Mouse (Mus musculus) layer of hippocampus, adult 6 months (tissue): ENCODE results near the gene Ppp1r3e. TPM values are rescaled to one million over a fixed set of nuclear protein-coding genes. Genes with fewer than 3 reads are reported as not detected.

Experiments
- long read RNA-seq, 2 experiments: library from polyadenylated mRNA; unstranded; transcript quantifications; one replicate each; pipeline ENCODE4 v2.0.0; 2019 to 2020
- polyA plus RNA-seq: library from polyadenylated mRNA; unstranded; fragments of <200 nt; fragmentation: Nextera tagmentation; gene quantifications from 2 replicates; pipeline ENCODE4 v1.2.3, GENCODE M21; 2021

Ppp1r3e gene
- 5.0 and 6.8 TPM in 2 replicates for polyA plus RNA-seq
- long read RNA-seq, experiment 1, transcript Ppp1r3e-203 (1 exons, 644 nt) = major isoform, 5 of 9 reads
- long read RNA-seq, experiment 1, partial matches to known transcripts = 0 of 9 reads
- long read RNA-seq, experiment 1, other reads (novel, unspliced or antisense) = 0 of 9 reads
- long read RNA-seq, experiment 2, partial matches to known transcripts = 0 of 3 reads
- long read RNA-seq, experiment 2, other reads (novel, unspliced or antisense) = 0 of 3 reads

GRCm38 (mm10) chr14:54877048-54877715 is at the start of gene Ppp1r3e:
TSS of gene Ppp1r3e (minus strand) at chr14:54877550.

GRCm38 (mm10) chr14:54925349-54926342 is 48.3 kb upstream of the Ppp1r3e start, which contains the start of gene Efs:
TSS of gene Efs (minus strand) at chr14:54926126.

GRCm38 (mm10) chr14:54912886-54913285 is 35.5 kb upstream of the Ppp1r3e start, which contains the start of gene Slc22a17:
TSS of gene Slc22a17 (minus strand) at chr14:54913132.

GRCm38 (mm10) chr14:54892200-54892599 is 14.8 kb upstream of the Ppp1r3e start, which contains the start of gene Pabpn1:
TSS of gene Pabpn1 (plus strand) at chr14:54892500.

GRCm38 (mm10) chr14:54883154-54884021 is 6.0 kb upstream of the Ppp1r3e start, which contains the start of the genes Bcl2l2 and Gm20521:
TSS of gene Bcl2l2 (plus strand) at chr14:54883377.
TSS of gene Gm20521 (plus strand) at chr14:54883441.

GRCm38 (mm10) chr14:54870861-54871260 is 6.5 kb downstream of the Ppp1r3e start, which contains the start of gene Homez:
TSS of gene Homez (minus strand) at chr14:54870961.

Other genes with a start within 250 kb of the Ppp1r3e start
- gene Gm17606, start 236.6 kb downstream of the Ppp1r3e start, polyA plus RNA-seq = not detected in 2 replicates
- 0.85 and 1.1 TPM in 2 replicates for gene Cdh24, start 236.2 kb downstream of the Ppp1r3e start, polyA plus RNA-seq
- gene 1700123O20Rik, start 191.3 kb downstream of the Ppp1r3e start, polyA plus RNA-seq = 45.3 and 57.3 TPM in 2 replicates
- 33.5 and 35.4 TPM in 2 replicates for gene Acin1, start 190.6 kb downstream of the Ppp1r3e start, polyA plus RNA-seq
- 0.05 TPM in 1 of 2 replicates, not detected in the other for gene Gm29776, start 178.7 kb downstream of the Ppp1r3e start, polyA plus RNA-seq
- not detected in 2 replicates for gene Cebpe, start 165.4 kb downstream of the Ppp1r3e start, polyA plus RNA-seq
- 24.6 and 27.1 TPM in 2 replicates for gene Slc7a8, start 95.6 kb downstream of the Ppp1r3e start, polyA plus RNA-seq
- gene Rnf212b, start 63.4 kb downstream of the Ppp1r3e start, polyA plus RNA-seq = not detected in 2 replicates
- 7.2 and 7.3 TPM in 2 replicates for gene Homez, start 6.6 kb downstream of the Ppp1r3e start, polyA plus RNA-seq
- 5.8 TPM in 2 replicates for gene Bcl2l2, start 5.8 kb upstream of the Ppp1r3e start, polyA plus RNA-seq
- gene Gm20521, start 5.9 kb upstream of the Ppp1r3e start, polyA plus RNA-seq = not detected in 2 replicates
- 15.8 and 16.7 TPM in 2 replicates for gene Pabpn1, start 14.9 kb upstream of the Ppp1r3e start, polyA plus RNA-seq
- gene Slc22a17, start 35.6 kb upstream of the Ppp1r3e start, polyA plus RNA-seq = 142 and 162 TPM in 2 replicates
- 2.9 and 3.2 TPM in 2 replicates for gene Efs, start 48.6 kb upstream of the Ppp1r3e start, polyA plus RNA-seq
- 0.35 and 0.73 TPM in 2 replicates for gene Il25, start 55.1 kb upstream of the Ppp1r3e start, polyA plus RNA-seq
- gene Cmtm5, start 58.7 kb upstream of the Ppp1r3e start, polyA plus RNA-seq = 137 and 147 TPM in 2 replicates
- 1.9 and 4.0 TPM in 2 replicates for gene Myh6, start 89.4 kb upstream of the Ppp1r3e start, polyA plus RNA-seq
- gene Gm17428, start 99.4 kb upstream of the Ppp1r3e start, polyA plus RNA-seq = not detected in 2 replicates
- gene Myh7, start 117.1 kb upstream of the Ppp1r3e start, polyA plus RNA-seq = 26.7 and 28.7 TPM in 2 replicates
- gene Ngdn, start 137.9 kb upstream of the Ppp1r3e start, polyA plus RNA-seq = 68.5 and 69.0 TPM in 2 replicates
- 4.2 and 4.6 TPM in 2 replicates for gene Zfhx2, start 214.8 kb upstream of the Ppp1r3e start, polyA plus RNA-seq
- gene Thtpa, start 217.2 kb upstream of the Ppp1r3e start, polyA plus RNA-seq = 14.7 and 14.9 TPM in 2 replicates
- 0.68 and 0.72 TPM in 2 replicates for gene Ap1g2, start 229.0 kb upstream of the Ppp1r3e start, polyA plus RNA-seq
- gene Jph4, start 239.4 kb upstream of the Ppp1r3e start, polyA plus RNA-seq = 35.2 and 35.4 TPM in 2 replicates